Mouse (Mus musculus): ENCODE data around the gene Psmb3.
"Not testable (repeated sequence)": the region's sequence is repeated elsewhere in the genome, so short reads cannot be mapped to it uniquely, and the experiment has no call there.

The Psmb3 gene

DNA sequence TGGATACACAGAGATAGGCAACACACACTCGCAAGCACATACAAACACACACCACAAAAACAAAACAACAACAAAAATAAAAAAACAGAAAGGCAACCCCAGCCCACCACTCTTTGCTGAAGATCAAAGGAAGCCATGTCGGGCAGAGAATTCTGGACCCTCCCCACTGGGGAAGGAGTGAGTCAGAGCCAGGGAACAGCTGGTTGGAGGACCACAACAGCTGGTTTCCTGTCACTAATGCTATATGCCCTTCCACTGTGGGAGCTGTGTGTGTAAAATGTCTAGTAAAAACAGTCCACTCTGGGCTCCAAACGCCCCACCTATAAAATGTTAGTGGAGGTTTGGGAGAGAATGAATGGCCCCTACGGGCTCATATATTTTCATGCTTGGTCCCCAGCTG lies 18.1 kb downstream of the Psmb3 start:
- no peak for DNase-seq

DNA sequence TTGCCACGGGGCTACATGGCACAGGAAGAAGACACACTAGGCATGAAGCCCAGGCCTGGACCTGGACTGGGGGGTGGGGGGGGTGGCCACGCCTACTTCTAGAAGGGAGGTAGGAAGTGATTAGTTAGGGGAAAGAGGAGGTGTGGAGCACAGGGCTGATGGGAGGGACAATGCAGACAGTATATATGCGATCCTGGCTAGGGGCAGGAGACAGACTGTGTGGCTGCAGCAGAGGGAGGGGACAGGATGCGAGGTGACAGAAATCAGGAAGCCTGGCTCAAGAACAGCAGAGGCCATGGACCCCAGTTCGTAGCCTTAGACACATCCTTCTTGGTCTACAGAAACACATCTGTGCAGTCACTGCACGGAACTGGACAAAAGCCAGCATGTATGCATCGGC lies 20.5 kb downstream of the Psmb3 start:
- no peak for DNase-seq

DNA sequence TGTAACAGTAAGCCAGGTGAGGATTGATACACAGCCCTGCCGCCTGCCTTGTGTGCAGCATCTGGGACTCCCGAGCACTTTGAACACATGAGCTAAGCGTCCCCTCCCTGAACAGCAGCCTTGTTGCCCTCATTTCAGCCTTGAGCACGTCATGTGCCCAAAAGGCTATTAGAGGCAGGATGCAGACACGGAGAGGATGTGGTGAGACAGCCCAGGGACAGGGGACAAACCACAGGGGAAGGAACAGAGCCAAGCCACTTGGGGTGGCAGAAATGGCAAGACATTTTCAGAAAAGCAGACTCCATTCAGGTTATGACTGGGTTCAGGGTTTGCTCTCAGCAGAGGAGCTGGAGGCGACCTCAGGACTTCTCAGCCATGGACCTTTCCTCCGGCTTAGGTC lies 25.1 kb downstream of the Psmb3 start:
- no peak for DNase-seq

DNA sequence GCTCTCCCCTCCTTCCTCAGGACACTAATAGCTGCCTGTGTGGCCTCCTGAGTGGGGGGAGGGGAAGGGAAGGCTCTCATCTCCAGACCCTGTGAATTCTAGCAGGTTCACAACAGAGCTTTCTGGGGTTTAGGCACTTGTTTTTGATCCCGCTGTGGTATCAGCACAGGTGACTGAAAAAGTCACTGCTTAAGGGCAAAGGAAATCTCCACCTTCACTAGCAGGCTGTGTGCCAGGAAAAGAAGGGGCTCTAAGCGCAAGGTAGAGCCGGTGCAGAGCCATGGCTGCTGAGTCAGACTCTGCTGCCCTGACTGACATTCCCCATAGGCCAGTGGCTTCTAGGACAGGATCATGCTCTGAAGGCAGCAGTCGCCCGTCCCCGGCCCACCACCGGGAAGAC lies 25.5 kb downstream of the Psmb3 start:
- no peak for DNase-seq

DNA sequence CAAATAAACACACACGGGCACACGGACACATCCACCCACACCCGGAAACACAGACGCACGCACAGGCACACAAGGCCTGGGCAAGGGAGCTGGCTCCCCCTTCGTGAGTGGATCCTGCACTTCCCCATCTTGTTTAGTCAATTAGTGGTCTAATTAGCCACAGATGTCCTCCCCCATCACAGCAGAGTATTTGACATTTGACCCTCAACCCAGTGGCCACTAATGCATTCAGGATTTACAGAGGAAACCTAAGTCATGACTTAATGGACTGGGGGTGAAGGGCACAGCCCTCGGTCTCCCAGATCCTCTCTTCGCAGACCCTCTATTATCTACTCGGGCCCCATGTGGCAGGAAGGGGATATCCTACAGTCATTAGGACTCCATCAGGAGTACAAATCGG lies 30.5 kb downstream of the Psmb3 start:
- DNase-seq: peak; percentile 30

DNA sequence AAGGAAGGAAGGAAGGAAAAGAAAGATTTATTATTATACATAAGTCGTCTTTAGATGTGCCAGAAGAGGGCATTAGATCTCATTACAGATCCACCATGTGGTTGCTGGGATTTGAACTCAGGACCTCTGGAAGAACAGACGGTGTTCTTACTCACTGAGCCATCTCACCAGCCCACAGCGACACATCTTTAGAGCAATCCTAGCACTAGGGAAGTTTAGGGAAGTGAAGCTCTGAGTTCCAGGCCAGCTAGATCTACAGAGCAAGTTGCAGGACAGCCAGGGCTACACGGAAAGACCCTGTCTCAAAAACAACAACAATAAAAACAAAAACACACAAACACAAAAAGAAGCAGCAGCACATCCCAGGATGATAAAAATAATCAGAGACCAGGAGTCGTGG lies 31.6 kb downstream of the Psmb3 start:
- DNase-seq: not testable (repeated sequence)

DNA sequence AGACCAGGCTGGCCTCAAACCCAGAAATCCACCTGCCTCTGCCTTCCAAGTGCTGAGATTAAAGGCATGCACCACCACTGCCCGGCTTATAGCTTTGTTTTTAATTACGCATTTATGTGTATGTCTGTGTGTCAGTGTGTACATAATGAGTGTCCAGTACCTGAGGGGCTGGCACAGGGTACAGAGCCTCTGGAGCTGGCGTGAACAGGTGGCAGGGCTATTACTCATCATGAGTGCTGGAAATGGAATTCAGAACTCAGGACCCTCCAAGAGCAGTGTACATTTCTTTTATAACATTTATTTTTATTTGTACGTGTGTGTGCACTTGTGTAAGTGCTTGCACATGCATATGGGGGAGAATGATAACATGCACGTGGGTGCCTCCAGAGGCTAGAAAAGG lies 33.4 kb downstream of the Psmb3 start:
- no peak for DNase-seq

DNA sequence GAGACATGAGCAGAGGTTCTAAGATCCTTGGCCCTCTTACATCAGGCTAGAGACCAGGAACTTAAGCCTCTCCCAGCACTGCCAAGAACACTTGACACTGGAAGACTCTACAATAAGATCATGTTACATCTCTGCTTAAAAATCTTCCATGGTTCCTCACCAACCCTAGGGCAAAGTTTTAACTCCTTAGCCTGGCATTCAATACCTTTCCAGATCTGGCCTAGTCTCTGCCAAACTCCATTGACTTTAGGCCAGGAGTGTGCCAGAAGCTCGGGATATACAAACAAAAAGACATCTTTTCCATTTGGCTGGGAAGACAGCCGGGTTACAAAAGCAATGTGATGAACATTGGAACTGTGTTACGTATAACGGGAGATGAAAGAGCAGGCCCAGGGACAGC lies 34.4 kb downstream of the Psmb3 start:
- no peak for DNase-seq

DNA sequence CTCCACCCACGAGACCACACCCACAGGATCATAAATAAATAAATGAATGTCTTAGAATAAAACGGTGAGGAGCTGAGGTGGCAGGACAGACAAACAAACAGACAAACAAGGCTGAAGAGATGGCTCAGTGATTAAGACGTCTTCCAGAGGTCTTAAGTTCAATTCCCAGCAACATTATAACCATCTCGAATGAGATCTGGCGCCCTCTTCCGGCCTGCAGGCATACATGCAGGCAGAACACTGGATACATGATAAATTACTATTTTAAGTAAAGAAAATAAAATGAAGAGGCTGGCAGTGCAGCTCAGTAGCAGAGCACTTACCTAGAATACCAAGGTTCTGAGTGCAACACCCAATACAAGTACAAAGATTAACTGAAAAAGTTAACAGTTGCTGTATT lies 35.5 kb downstream of the Psmb3 start:
- peak; percentile 29 for DNase-seq

DNA sequence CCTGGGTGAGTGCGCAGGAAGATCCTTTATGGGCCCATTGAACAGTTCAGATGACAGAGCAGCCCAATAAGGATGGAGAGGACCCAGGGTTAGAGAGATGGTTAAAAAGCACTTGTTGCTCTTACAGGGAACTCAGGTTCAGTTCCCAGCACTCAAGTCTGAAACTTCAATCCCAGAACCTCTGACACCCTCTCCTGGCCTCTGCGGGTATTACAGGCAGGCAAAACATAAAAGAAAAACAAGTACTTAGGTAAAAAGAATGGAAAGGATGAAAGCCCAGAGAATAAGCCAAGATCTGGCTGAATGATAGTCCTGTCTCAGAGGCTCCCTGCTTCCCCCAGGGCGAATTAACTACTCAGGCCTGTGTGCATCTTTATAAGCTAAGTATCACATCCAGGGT lies 36.0 kb downstream of the Psmb3 start:
- no peak for DNase-seq

DNA sequence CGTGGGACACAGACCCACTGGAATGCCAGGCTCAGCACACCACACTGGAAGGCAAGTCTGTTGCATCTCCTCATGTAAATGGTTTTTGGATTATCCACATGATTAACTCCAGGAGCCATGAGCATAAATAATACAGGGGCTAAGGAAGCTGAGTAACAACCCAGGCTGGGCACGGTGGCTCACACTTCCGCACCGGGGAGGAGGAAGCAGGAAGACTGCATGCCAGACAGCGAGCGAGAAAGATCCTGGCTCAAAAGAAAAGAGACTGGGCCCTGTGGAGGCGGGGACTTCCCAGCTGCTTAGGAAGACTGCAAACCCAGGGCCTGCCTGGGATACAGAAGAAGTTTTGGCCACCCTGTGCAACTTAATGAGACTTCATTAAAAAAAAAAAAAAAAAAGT lies 37.0 kb downstream of the Psmb3 start:
- DNase-seq: peak; percentile 12

DNA sequence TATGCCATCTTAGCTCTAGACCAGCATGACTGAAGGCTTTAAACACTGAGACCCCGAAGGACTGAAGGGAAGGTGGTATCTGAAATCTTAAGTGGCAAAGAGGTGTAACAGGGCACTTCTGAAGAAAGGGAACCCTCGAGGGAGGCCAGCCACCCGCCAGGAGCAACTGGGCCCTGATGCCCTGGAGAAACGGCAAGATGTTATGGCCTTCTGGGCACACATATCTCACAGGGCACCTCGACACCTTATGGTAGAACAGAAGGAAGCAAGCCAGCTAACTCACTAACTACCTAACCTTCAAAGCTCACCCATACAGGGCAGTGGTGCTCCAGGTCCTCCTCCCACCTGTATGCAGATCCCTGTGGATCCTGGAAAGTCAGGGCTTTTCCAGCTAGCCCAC lies 39.0 kb downstream of the Psmb3 start:
- DNase-seq: no peak

DNA sequence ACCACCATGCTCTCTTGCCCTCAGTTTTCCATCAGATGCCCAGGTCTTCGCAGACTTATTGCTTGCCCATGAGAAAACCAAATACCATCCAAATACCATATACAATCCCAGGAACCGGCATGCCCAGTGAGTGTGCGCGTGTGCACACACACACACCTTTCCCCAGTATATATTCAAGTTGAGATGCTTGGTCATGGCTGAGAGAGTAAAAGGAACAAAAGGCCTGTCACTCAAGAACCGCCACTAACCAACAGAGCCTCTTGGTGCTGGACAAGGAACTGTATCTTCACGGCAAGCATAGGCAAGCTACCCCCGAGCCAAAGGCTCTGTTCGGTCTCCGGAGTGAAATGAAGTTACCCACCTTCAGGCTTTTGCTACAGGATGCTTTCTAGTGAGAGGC lies 39.4 kb downstream of the Psmb3 start:
- no peak for DNase-seq

DNA sequence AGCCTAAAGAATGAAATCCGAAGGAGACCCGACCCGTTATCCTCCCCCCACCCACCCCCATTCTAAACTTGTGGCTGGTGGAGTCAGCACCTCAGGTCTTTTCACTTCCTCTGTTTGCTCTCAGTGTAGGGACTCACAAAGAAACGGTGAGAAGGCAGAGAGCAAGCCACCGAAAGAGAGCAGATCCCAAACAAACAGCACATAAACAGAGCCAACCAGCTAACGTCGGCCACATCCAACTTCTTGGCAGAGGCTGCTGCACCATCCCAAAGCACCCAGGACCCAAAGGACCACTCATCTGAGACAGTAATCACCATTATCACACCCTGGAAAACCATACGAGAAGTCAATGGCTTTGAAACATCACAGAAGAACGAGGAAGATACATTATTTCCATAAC lies 40.2 kb downstream of the Psmb3 start:
- no peak for DNase-seq

DNA sequence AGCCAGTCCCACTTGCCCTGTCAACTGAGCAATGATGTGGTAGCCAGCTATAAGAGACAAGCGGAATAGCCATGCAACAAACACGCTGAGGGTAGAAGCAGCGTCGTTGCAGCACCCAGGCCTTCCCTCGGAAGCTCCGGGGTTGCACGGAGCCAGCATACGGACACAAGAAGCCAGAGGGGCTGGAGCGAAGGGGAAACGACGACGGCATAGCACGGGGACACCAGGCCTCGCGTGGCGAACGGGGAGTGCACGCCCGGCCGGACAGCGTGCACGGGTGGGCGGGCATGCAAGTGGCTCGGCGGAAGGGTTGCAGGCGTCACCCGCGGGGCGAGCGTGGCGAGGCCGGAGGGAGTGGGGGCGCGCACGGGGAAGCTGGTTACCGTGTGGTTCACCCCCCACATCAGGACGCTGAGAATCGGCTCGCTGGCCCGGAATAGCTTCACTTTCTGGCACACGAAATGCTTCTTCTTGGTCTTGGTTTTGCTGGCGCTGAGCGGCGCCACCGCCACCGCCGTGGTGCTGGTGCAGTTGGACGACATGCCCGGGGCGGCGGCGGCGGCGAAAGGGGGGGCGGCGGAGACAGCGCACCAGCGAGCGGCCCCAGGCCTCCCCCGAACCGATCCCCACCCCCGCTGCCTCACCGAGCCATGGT lies 41.0 kb downstream of the Psmb3 start, which contains the start of gene Pip4k2b:
TSS of gene Pip4k2b (minus strand) at position 642 of the 655 bp plus-strand sequence.
- DNase-seq: no peak

DNA sequence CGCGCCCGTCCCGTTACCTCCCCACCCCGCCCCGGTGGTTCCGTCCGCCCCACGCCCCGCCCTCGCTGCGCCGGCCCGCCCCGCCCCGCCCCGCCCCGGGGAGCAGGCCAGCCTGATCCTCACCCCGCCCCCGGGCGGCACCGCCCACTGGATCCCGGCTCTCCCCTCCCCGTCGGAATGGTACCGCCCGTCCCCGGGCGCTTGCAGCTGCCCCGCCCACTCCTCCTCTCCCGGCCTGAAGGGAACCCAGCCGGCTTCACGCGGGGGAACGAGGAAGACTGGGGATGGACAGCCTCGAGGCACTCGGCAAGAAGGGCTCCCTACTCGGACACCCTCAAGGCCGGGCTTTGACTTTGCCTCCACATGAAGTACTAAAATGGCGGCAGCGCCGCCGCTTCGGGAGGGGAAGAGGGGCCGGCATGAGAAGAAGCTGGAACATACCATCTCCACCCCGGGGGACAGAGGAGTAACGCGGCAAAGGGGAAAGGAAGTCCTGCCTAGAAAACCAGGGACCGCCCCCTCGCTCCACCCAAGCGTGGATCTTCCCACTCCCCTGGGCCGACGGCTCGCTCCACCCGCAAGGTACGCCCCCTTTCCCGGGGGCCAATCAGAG lies 41.6 kb downstream of the Psmb3 start:
- DNase-seq: peak; percentile 100

DNA sequence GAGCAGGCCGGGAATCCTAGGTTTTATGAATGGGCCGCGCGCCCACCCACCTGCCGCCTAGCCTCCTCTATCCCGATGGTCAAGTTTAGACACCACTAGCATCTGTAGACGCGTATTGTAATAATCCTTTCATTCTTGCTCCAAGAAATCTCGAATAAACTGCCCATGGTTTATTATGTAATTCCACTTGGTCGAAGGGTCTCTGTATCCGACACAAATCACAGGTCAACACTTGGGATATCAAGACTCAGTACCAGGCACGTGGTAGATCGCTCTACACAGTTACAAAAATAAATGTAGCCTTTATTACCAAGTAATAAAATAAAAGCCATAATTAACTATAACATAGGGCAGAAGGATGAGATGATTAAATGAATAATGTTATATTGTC lies 42.1 kb downstream of the Psmb3 start:
- no peak for DNase-seq

DNA sequence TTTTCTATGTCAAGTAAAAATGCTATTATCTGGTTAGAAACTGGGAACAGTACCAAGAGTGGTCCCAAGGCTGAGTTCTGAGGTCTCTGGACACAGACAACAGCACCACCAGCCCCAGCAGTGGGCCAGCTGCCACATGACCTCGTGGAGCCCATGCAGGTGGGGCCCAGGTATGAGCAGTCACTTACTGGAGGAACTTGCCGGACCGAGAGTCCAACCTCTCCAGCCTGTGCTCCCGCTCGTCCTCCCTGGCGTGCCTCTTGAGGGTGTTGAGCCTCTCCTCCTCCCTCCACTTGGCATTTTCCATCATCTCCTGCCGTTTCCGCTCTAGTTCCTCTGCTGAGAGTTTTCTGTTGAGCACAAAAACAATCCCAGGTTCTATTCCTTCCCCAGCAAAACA lies 44.6 kb downstream of the Psmb3 start:
- DNase-seq: no peak

DNA sequence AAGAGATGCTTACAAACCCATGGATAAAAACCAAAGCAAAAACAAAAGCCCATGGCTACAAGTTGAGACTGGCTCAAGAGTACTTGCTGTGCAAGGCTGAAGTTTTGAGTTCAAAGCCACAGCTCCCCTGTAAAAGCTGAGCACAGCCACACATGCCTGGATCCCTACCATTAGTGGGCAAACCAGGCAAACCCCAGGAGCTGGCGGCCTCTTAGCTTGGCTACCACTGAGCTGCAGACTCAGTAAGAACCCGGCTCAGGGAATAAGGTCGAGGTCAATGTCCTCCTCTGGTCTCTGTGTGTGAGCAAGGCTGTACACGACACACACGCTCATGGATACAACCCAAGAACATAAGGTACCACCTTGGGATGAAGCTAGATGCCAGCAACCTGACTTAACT lies 45.3 kb downstream of the Psmb3 start:
- no peak for DNase-seq

DNA sequence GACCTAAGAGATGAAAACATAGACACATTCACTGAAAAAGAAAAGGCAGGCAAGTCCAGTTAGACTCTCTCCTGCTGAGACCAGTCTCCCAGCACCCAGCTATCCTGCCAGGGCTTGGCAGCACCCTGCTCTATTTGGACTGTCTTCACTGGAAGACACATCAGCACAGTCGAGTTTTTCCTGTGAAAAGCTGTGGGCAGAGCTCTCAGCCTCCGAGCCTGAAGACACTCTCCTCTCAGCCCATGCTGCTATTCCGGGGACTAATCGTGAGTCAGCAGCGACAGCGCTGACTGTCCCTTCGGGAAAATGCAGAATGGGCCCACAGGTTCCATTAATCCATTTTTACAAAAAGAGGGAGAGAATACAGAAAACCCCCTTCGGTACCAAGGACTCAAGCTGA lies 50.1 kb downstream of the Psmb3 start:
- no peak for DNase-seq

DNA sequence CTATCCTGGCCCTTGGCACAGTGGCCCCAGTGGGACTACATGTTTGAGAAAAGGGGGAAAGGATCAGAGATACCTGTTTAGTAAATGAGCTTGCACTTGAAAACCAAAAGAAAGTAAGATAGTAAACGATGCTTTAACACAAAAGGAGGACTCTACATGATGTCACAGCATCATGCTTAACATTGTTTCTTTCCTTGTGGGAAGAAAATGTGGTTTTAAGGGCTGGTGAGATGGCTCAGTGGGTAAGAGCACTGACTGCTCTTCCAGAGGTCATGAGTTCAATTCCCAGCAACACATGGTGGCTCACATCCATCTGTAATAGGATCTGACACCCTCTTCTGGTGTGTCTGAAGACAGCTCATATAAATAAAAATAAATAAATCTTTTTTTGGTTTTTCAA lies 54.9 kb downstream of the Psmb3 start:
- no peak for DNase-seq

DNA sequence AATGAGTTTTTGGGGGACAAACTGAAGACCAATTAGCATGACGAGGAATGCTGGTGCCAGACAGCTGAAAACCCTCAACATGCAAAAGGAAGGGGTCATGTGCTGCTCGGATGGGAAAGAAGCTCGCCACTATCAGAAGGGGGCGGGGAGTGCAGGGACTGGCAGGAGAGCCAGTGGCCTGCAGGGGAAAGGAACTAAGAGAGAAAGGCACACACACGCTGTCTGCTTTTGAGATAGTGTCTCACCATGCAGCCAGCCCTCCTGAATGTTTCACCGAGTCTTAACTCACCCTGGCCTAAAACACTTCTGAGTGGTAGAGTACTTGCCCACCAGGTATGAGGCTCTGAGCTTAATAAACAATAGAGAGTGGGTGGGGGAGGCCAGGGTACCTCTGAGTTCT lies 55.7 kb downstream of the Psmb3 start:
- DNase-seq: no peak

DNA sequence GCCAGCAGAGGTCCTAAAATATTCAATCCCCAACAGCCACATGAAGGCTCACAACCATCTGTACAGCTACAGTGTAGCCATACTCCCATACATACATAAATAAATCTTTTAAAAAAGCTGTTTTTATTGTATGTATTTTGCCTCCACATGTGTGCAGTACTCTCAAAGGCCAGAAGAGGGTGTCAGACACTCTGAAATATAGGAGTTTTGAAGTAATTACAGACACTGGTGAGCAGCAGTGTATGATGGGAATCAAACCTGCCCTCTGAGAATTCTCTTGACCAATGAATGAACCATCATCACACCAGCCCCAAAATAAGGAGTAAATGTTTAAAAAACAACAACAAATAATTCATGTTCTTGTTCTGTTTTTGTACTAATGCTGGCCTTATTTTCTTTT lies 58.4 kb downstream of the Psmb3 start:
- DNase-seq: peak; percentile 33

All from retina, postnatal 1 day (tissue).